Mouse (Mus musculus) MEL (cell line): Measurements from ENCODE around the gene Soga1. TPM values are rescaled to one million over a fixed set of nuclear protein-coding genes. Genes with fewer than 3 reads are reported as not detected.

Experiments
- DNase-seq: peaks from one replicate; pipeline ENCODE4 v3.0.0; 2011; ENCODE audit warnings: low read depth, low spot score
- H3K27ac ChIP-seq: 2 replicates; pipeline ENCODE4 v1.5.1; 2012; ENCODE audit warnings: low read depth, mild to moderate bottlenecking, control low read depth, low read length, moderate library complexity; ENCODE audit not compliant: control insufficient read depth
- H3K27me3 ChIP-seq, 2 experiments: fragments of 150-350 bp in 1 of 2; sonication (generic) in 1 of 2; 2 replicates each; pipeline ENCODE4 v1.6.1; 2012; ENCODE audit warnings: low read length in 2 of 2, mild to moderate bottlenecking in 2 of 2, improper control_type of control experiment in 1 of 2, moderate library complexity in 1 of 2; ENCODE audit not compliant: insufficient read depth in 2 of 2, control insufficient read depth in 1 of 2
- H3K36me3 ChIP-seq, 2 experiments: 2 replicates each; pipeline ENCODE4 v1.6.1; 2012 to 2014; ENCODE audit warnings: low read length in 2 of 2, improper control_type of control experiment in 1 of 2, inconsistent platforms in 1 of 2, mild to moderate bottlenecking in 1 of 2; ENCODE audit not compliant: insufficient read depth in 2 of 2, control insufficient read depth in 1 of 2
- H3K4me1 ChIP-seq, 2 experiments: fragments of 150-350 bp in 1 of 2; sonication (generic) in 1 of 2; 2 replicates each; pipeline ENCODE4 v1.6.1; 2012; ENCODE audit warnings: low read length in 2 of 2, improper control_type of control experiment in 1 of 2, mild to moderate bottlenecking in 1 of 2; ENCODE audit not compliant: insufficient read depth in 2 of 2, control insufficient read depth in 1 of 2
- H3K4me3 ChIP-seq, 2 experiments: fragments of 150-350 bp in 1 of 2; sonication (generic) in 1 of 2; 2 replicates each; pipeline ENCODE4 v1.5.1; 2012; ENCODE audit warnings: low read depth in 2 of 2, low read length in 2 of 2, mild to moderate bottlenecking in 2 of 2, moderate library complexity in 2 of 2, control low read depth in 1 of 2, improper control_type of control experiment in 1 of 2; ENCODE audit not compliant: control insufficient read depth in 1 of 2, insufficient read depth in 1 of 2
- H3K79me2 ChIP-seq: 2 replicates; pipeline ENCODE4 v1.6.1; 2012; ENCODE audit warnings: mild to moderate bottlenecking, low read length, moderate library complexity; ENCODE audit not compliant: control insufficient read depth, poor library complexity, insufficient read depth
- H3K9ac ChIP-seq: 2 replicates; pipeline ENCODE4 v1.6.1; 2012; ENCODE audit warnings: low read depth, mild to moderate bottlenecking, control low read depth, low read length, moderate library complexity; ENCODE audit not compliant: control insufficient read depth, poor library complexity, severe bottlenecking
- H3K9me3 ChIP-seq: fragments of 150-350 bp; sonication (generic); replicated peaks from 2 replicates; pipeline ENCODE4 v1.6.1; 2012; ENCODE audit warnings: mild to moderate bottlenecking, low read length, improper control_type of control experiment, moderate library complexity; ENCODE audit not compliant: insufficient read depth
- CHD1 ChIP-seq: IDR thresholded peaks from 2 replicates; pipeline ENCODE4 v1.6.1; 2012; ENCODE audit warnings: low read depth, mild to moderate bottlenecking, inconsistent platforms, low read length, improper control_type of control experiment
- CTCF ChIP-seq, 3 experiments: IDR thresholded peaks in 2 of 3; conservative IDR thresholded peaks in 1 of 3; 2 replicates each; pipeline ENCODE4 v1.5.1; 2011 to 2012; ENCODE audit warnings: low read length in 3 of 3, low read depth in 2 of 3, mild to moderate bottlenecking in 2 of 3, improper control_type of control experiment in 1 of 3, inconsistent platforms in 1 of 3, mixed read lengths in 1 of 3, moderate library complexity in 1 of 3; ENCODE audit not compliant: control insufficient read depth in 1 of 3, insufficient read depth in 1 of 3, poor library complexity in 1 of 3, severe bottlenecking in 1 of 3
- E2F4 ChIP-seq: IDR thresholded peaks from 2 replicates; pipeline ENCODE4 v1.6.1; 2011; ENCODE audit warnings: low read depth, low read length, improper control_type of control experiment, borderline replicate concordance
- ELF1 ChIP-seq: IDR thresholded peaks from 2 replicates; pipeline ENCODE4 v1.6.1; 2014; ENCODE audit warnings: low read depth, mild to moderate bottlenecking, inconsistent platforms, low read length, improper control_type of control experiment, moderate library complexity
- ETS1 ChIP-seq: IDR thresholded peaks from 2 replicates; pipeline ENCODE4 v1.6.1; 2012; ENCODE audit warnings: low read depth, mild to moderate bottlenecking, inconsistent platforms, low read length, improper control_type of control experiment, moderate library complexity
- GABPA ChIP-seq: IDR thresholded peaks from 2 replicates; pipeline ENCODE4 v1.6.1; 2012; ENCODE audit warnings: low read depth, mild to moderate bottlenecking, inconsistent platforms, low read length, improper control_type of control experiment, moderate library complexity
- HCFC1 ChIP-seq: IDR thresholded peaks from 2 replicates; pipeline ENCODE4 v1.6.1; 2012; ENCODE audit warnings: low read depth, mild to moderate bottlenecking, inconsistent platforms, low read length, improper control_type of control experiment, moderate library complexity
- JUND ChIP-seq: IDR thresholded peaks from 2 replicates; pipeline ENCODE4 v1.6.1; 2011; ENCODE audit warnings: low read depth, mild to moderate bottlenecking, improper control_type of control experiment, low read length
- MAFK ChIP-seq: IDR thresholded peaks from 2 replicates; pipeline ENCODE4 v1.6.1; 2011; ENCODE audit warnings: low read depth, mild to moderate bottlenecking, low read length, improper control_type of control experiment, borderline replicate concordance
- MAZ ChIP-seq: IDR thresholded peaks from 2 replicates; pipeline ENCODE4 v1.6.1; 2012; ENCODE audit warnings: low read depth, mild to moderate bottlenecking, inconsistent platforms, low read length, improper control_type of control experiment
- MEF2A ChIP-seq: IDR thresholded peaks from 2 replicates; pipeline ENCODE4 v1.6.1; 2014; ENCODE audit warnings: low read depth, mild to moderate bottlenecking, inconsistent platforms, low read length, improper control_type of control experiment; ENCODE audit not compliant: poor library complexity, insufficient replicate concordance, severe bottlenecking; ENCODE audit errors: extremely low read depth
- MXI1 ChIP-seq: IDR thresholded peaks from 2 replicates; pipeline ENCODE4 v1.6.1; 2011; ENCODE audit warnings: mild to moderate bottlenecking, low read depth, low read length, improper control_type of control experiment
- MYC ChIP-seq: IDR thresholded peaks from 2 replicates; pipeline ENCODE4 v1.6.1; 2011; ENCODE audit warnings: low read depth, mild to moderate bottlenecking, low read length, improper control_type of control experiment, moderate library complexity
- NELFE ChIP-seq: IDR thresholded peaks from 2 replicates; pipeline ENCODE4 v1.6.1; 2011; ENCODE audit warnings: low read depth, low read length, improper control_type of control experiment
- POLR2AphosphoS2 ChIP-seq: IDR thresholded peaks from 2 replicates; pipeline ENCODE4 v1.6.1; 2011; ENCODE audit warnings: low read length, improper control_type of control experiment
- RAD21 ChIP-seq: IDR thresholded peaks from 2 replicates; pipeline ENCODE4 v1.6.1; 2011; ENCODE audit warnings: mild to moderate bottlenecking, low read depth, low read length, improper control_type of control experiment
- TBP ChIP-seq: IDR thresholded peaks from 2 replicates; pipeline ENCODE4 v1.8.0; 2011; ENCODE audit warnings: low read depth, low read length, improper control_type of control experiment
- UBTF ChIP-seq: IDR thresholded peaks from 2 replicates; pipeline ENCODE4 v1.6.1; 2012; ENCODE audit warnings: low read depth, mild to moderate bottlenecking, inconsistent platforms, low read length, improper control_type of control experiment, moderate library complexity, borderline replicate concordance; ENCODE audit not compliant: insufficient read depth
- ZC3H11A ChIP-seq: IDR thresholded peaks from 2 replicates; pipeline ENCODE4 v1.6.1; 2012; ENCODE audit warnings: low read depth, mild to moderate bottlenecking, inconsistent platforms, low read length, improper control_type of control experiment
- ZKSCAN1 ChIP-seq: IDR thresholded peaks from 2 replicates; pipeline ENCODE4 v1.6.1; 2012; ENCODE audit warnings: low read depth, mild to moderate bottlenecking, inconsistent platforms, low read length, improper control_type of control experiment, moderate library complexity
- ZNF384 ChIP-seq: IDR thresholded peaks from 2 replicates; pipeline ENCODE4 v1.6.1; 2012; ENCODE audit warnings: low read depth, mild to moderate bottlenecking, inconsistent platforms, low read length, improper control_type of control experiment
- polyA plus RNA-seq, 2 experiments: library from polyadenylated mRNA; stranded (reverse) in 1 of 2; unstranded in 1 of 2; fragments of >175 nt in 1 of 2; fragments of >200 nt in 1 of 2; gene quantifications; 2 replicates each; pipeline versions ENCODE4 v1.2.1 to v1.2.4; 2012; ENCODE audit warnings: low replicate concordance in 2 of 2, low read depth in 1 of 2; ENCODE audit not compliant: insufficient read length in 2 of 2, insufficient read depth in 1 of 2, missing spikeins in 1 of 2
- total RNA-seq: library from RNA; depleted of rRNA; stranded (reverse); fragments of 300-350 nt; gene quantifications from 2 replicates; pipeline ENCODE4 v1.2.3, GENCODE M21; 2012

The Soga1 gene
- total and polyA plus RNA-seq, 3 experiments, result 0.50 to 2.0 TPM; not detected in 1

DNA sequence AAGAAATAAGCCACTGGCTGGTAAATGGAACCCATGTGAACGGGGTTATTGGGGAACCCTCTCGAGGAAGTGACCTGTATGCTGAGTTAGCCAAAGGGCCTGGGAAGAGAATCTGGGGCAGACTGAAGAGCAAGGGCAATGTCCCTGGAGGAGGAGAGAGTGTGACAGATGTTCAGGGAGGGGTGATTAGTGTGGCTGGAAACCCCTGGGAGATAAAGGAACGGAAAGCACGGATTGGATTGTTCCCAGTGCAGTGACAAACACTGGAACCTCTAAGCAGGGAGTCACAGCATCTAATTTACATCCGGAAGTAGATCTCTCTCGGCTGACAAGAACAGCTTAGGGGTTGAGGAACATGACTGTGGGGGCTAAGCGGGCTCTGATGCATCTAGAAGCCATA, 2.9 kb upstream of the Soga1 start:
- peaks cover 0 to 11% of the 10 kb centered on the region in 2 experiments; a peak in 2 of 4 replicates for H3K27me3 ChIP-seq
- no peak for DNase-seq
- H3K79me2 ChIP-seq, result no peaks in the 10 kb centered on the region
- no peaks in the 10 kb centered on the region for H3K36me3 ChIP-seq
- no peak for TF ChIP-seq MAFK
- no peak for TF ChIP-seq RAD21
- H3K4me1 ChIP-seq, result no peaks in the 10 kb centered on the region; a peak in 1 of 4 replicates
- no peak overlapping the region for H3K27ac ChIP-seq
- H3K9ac ChIP-seq, result no peak overlapping the region
- no peak overlapping the region for H3K4me3 ChIP-seq
- H3K9me3 ChIP-seq, result no peaks in the 10 kb centered on the region

- H3K9me3 ChIP-seq, result no peaks in the 10 kb centered on the region
- H3K36me3 ChIP-seq, result no peaks in the 10 kb centered on the region
- H3K79me2 ChIP-seq, result no peaks in the 10 kb centered on the region
- DNase-seq, result no peak
- no peak overlapping the region for H3K27ac ChIP-seq
- peaks cover 0 to 8% of the 10 kb centered on the region in 2 experiments; a peak in 2 of 4 replicates for H3K27me3 ChIP-seq
- TF ChIP-seq GABPA, result no peak
- TF ChIP-seq ZC3H11A, result no peak
- TF ChIP-seq CTCF (IDR thresholded peaks at IDR 0.05 in 2 of 3, conservative IDR thresholded peaks at IDR 0.05 in 1 of 3; ENCODE audit: control insufficient read depth in 1 of 3, insufficient read depth in 1 of 3, low read depth in 2 of 3, low read length in 3 of 3, poor library complexity in 1 of 3, severe bottlenecking in 1 of 3), result no peak
- no peak for TF ChIP-seq CHD1
- TF ChIP-seq ETS1, result no peak
- TF ChIP-seq MYC, result no peak
- no peak for TF ChIP-seq E2F4
- TF ChIP-seq HCFC1, result no peak
- no peak for TF ChIP-seq MEF2A
- TF ChIP-seq MXI1, result no peak
- TF ChIP-seq JUND, result no peak
- TF ChIP-seq POLR2AphosphoS2, result no peak
- no peak for TF ChIP-seq ELF1
- TF ChIP-seq, all 39 proteins: peak for 0
- Histone ChIP-seq H3K4me1 (no peaks in the 10 kb centered on the region; a peak in 1 of 4 replicates), H3K9ac (no peak overlapping the region), H3K4me3 (no peak overlapping the region)
Measured at GRCm38 (mm10) chr2:157081331-157081730, 2.3 kb upstream of the Soga1 start.

- Histone ChIP-seq H3K79me2 (no peaks in the 10 kb centered on the region), H3K27ac (no peak overlapping the region), H3K27me3 (peaks cover 0 to 1% of the 10 kb centered on the region in 2 experiments; a peak in 1 of 4 replicates), H3K4me1 (no peaks in the 10 kb centered on the region; a peak in 1 of 4 replicates), H3K9me3 (no peaks in the 10 kb centered on the region), H3K9ac (no peak overlapping the region), H3K36me3 (no peaks in the 10 kb centered on the region), H3K4me3 (no peak overlapping the region)
- DNase-seq, result no peak
- TF ChIP-seq TBP (no peak), ZNF384 (no peak), UBTF (no peak), MYC (no peak), MEF2A (no peak), POLR2AphosphoS2 (no peak), ZKSCAN1 (no peak), HCFC1 (no peak), MAZ (no peak), ETS1 (no peak), CHD1 (no peak), NELFE (no peak), GABPA (no peak)
Measured at GRCm38 (mm10) chr2:157079701-157080180, 687 bp upstream of the Soga1 start.
